Mouse (Mus musculus): ENCODE data around the gene Cdh26. TPM values are rescaled to one million over a fixed set of nuclear protein-coding genes. Genes with fewer than 3 reads are reported as not detected.
A peak's percentile ranks its signal among the peaks of the same experiment; 100 is the strongest.

Cdh26 gene
- polyA plus RNA-seq, 1 experiment from 2014 or later, result 0.23 TPM

GRCm38 (mm10) chr2:178495816-178496215 is 65.5 kb downstream of the Cdh26 start:
- no peak for DNase-seq (ENCODE audit: low spot score)
- Histone ChIP-seq H3K4me1 (peaks cover 50% of the 10 kb centered on the region), H3K27ac (no peak overlapping the region), H3K4me3 (no peak overlapping the region), H3K27me3 (ENCODE audit: insufficient read depth, poor library complexity, severe bottlenecking) (no peaks in the 10 kb centered on the region), H3K36me3 (no peaks in the 10 kb centered on the region), H3K9me3 (no peaks in the 10 kb centered on the region)
- 67% methylated on average over 2 of the region's 2 CpGs for WGBS

GRCm38 (mm10) chr2:178497900-178498299 is 67.6 kb downstream of the Cdh26 start:
- no peaks in the 10 kb centered on the region for H3K9me3 ChIP-seq
- H3K27me3 ChIP-seq (ENCODE audit: insufficient read depth, poor library complexity, severe bottlenecking), result no peaks in the 10 kb centered on the region
- H3K4me1 ChIP-seq, result peaks cover 50% of the 10 kb centered on the region
- no peak for DNase-seq (ENCODE audit: low spot score)
- no peak overlapping the region for H3K27ac ChIP-seq
- WGBS, result 49% methylated on average over 1 of the region's 1 CpGs
- no peak overlapping the region for H3K4me3 ChIP-seq
- H3K36me3 ChIP-seq, result no peaks in the 10 kb centered on the region

GRCm38 (mm10) chr2:178498409-178498808 is 68.1 kb downstream of the Cdh26 start:
- WGBS, result 44% methylated on average over 5 of the region's 5 CpGs
- no peak for DNase-seq (ENCODE audit: low spot score)
- Histone ChIP-seq H3K4me1 (peaks cover 52% of the 10 kb centered on the region), H3K27me3 (ENCODE audit: insufficient read depth, poor library complexity, severe bottlenecking) (no peaks in the 10 kb centered on the region), H3K27ac (peak overlapping the region; percentile 47; the same call in 1 of the 2 replicates), H3K4me3 (no peak overlapping the region), H3K9me3 (no peaks in the 10 kb centered on the region), H3K36me3 (no peaks in the 10 kb centered on the region)

- H3K4me1 ChIP-seq, result peaks cover 24% of the 10 kb centered on the region
- no peaks in the 10 kb centered on the region for H3K9me3 ChIP-seq
- 0 out of 2 replicates have a peak overlapping the region, but pooled peaks have one; percentile 39 for H3K27ac ChIP-seq
- DNase-seq (ENCODE audit: low spot score), result no peak
- H3K36me3 ChIP-seq, result no peaks in the 10 kb centered on the region
- WGBS, result 80% methylated on average over 10 of the region's 10 CpGs
- H3K4me3 ChIP-seq, result no peak overlapping the region
- no peaks in the 10 kb centered on the region for H3K27me3 ChIP-seq (ENCODE audit: insufficient read depth, poor library complexity, severe bottlenecking)
These were observed 72.1 kb downstream of the Cdh26 start for GRCm38 (mm10) chr2:178502469-178502868.

- no peak overlapping the region for H3K4me3 ChIP-seq
- no peak for DNase-seq (ENCODE audit: low spot score)
- H3K27me3 ChIP-seq (ENCODE audit: insufficient read depth, poor library complexity, severe bottlenecking), result no peaks in the 10 kb centered on the region
- WGBS, result 61% methylated on average over 12 of the region's 12 CpGs
- H3K9me3 ChIP-seq, result no peaks in the 10 kb centered on the region
- H3K4me1 ChIP-seq, result peaks cover 28% of the 10 kb centered on the region
- H3K36me3 ChIP-seq, result no peaks in the 10 kb centered on the region
- H3K27ac ChIP-seq, result no peak overlapping the region; the same call in 1 of the 2 replicates
These were observed 75.7 kb downstream of the Cdh26 start for GRCm38 (mm10) chr2:178506056-178506455.

- H3K9me3 ChIP-seq, result no peaks in the 10 kb centered on the region
These were observed 77.2 kb downstream of the Cdh26 start for GRCm38 (mm10) chr2:178507379-178508014.

GRCm38 (mm10) chr2:178508279-178508678 is 77.9 kb downstream of the Cdh26 start:
- 53% methylated on average over 6 of the region's 6 CpGs for WGBS
- no peak for DNase-seq (ENCODE audit: low spot score)
- peak overlapping the region; percentile 16; the same call in 1 of the 2 replicates for H3K27ac ChIP-seq
- H3K4me1 ChIP-seq, result peaks cover 22% of the 10 kb centered on the region
- no peaks in the 10 kb centered on the region for H3K36me3 ChIP-seq
- H3K27me3 ChIP-seq (ENCODE audit: insufficient read depth, poor library complexity, severe bottlenecking), result no peaks in the 10 kb centered on the region
- no peaks in the 10 kb centered on the region for H3K9me3 ChIP-seq
- H3K4me3 ChIP-seq, result no peak overlapping the region

More at GRCm38 (mm10) chr2:178507379-178508014, 77.2 kb downstream of the Cdh26 start:
- no peaks in the 10 kb centered on the region for H3K27me3 ChIP-seq (ENCODE audit: insufficient read depth, poor library complexity, severe bottlenecking)
- no peak for DNase-seq (ENCODE audit: low spot score)
- WGBS, result 40% methylated on average over 6 of the region's 6 CpGs
- H3K27ac ChIP-seq, result no peak overlapping the region
- H3K4me1 ChIP-seq, result peaks cover 26% of the 10 kb centered on the region
- H3K4me3 ChIP-seq, result no peak overlapping the region
- no peaks in the 10 kb centered on the region for H3K36me3 ChIP-seq

GRCm38 (mm10) chr2:178513043-178513442 is 82.7 kb downstream of the Cdh26 start:
- Histone ChIP-seq H3K36me3 (no peaks in the 10 kb centered on the region), H3K4me3 (no peak overlapping the region), H3K27me3 (ENCODE audit: insufficient read depth, poor library complexity, severe bottlenecking) (no peaks in the 10 kb centered on the region), H3K27ac (no peak overlapping the region), H3K4me1 (peaks cover 26% of the 10 kb centered on the region), H3K9me3 (no peaks in the 10 kb centered on the region)
- no peak for DNase-seq (ENCODE audit: low spot score)
- 60% methylated on average over 4 of the region's 4 CpGs for WGBS

- Histone ChIP-seq H3K4me3 (no peak overlapping the region), H3K27me3 (ENCODE audit: insufficient read depth, poor library complexity, severe bottlenecking) (no peaks in the 10 kb centered on the region), H3K4me1 (peaks cover 20% of the 10 kb centered on the region), H3K36me3 (no peaks in the 10 kb centered on the region), H3K9me3 (no peaks in the 10 kb centered on the region), H3K27ac (no peak overlapping the region)
- no peak for DNase-seq (ENCODE audit: low spot score)
- 67% methylated on average over 16 of the region's 16 CpGs for WGBS
These were observed 83.3 kb downstream of the Cdh26 start for GRCm38 (mm10) chr2:178513636-178514071.

- 69% methylated on average over 5 of the region's 5 CpGs for WGBS
- Histone ChIP-seq H3K4me1 (peaks cover 25% of the 10 kb centered on the region; the same call in 1 of the 2 replicates), H3K27me3 (ENCODE audit: insufficient read depth, poor library complexity, severe bottlenecking) (no peaks in the 10 kb centered on the region), H3K36me3 (no peaks in the 10 kb centered on the region), H3K9me3 (no peaks in the 10 kb centered on the region), H3K27ac (no peak overlapping the region), H3K4me3 (no peak overlapping the region)
- DNase-seq (ENCODE audit: low spot score), result no peak
These were observed 86.1 kb downstream of the Cdh26 start for GRCm38 (mm10) chr2:178516421-178516820.

GRCm38 (mm10) chr2:178516941-178517340 is 86.6 kb downstream of the Cdh26 start:
- WGBS, result 71% methylated on average over 9 of the region's 9 CpGs
- DNase-seq (ENCODE audit: low spot score), result no peak
- no peaks in the 10 kb centered on the region for H3K9me3 ChIP-seq
- no peak overlapping the region for H3K4me3 ChIP-seq
- H3K27ac ChIP-seq, result no peak overlapping the region
- H3K36me3 ChIP-seq, result no peaks in the 10 kb centered on the region
- H3K4me1 ChIP-seq, result peaks cover 25% of the 10 kb centered on the region; the same call in 1 of the 2 replicates
- no peaks in the 10 kb centered on the region for H3K27me3 ChIP-seq (ENCODE audit: insufficient read depth, poor library complexity, severe bottlenecking)

GRCm38 (mm10) chr2:178519321-178519720 is 89.0 kb downstream of the Cdh26 start:
- Histone ChIP-seq H3K27ac (0 out of 2 replicates have a peak overlapping the region, but pooled peaks have one; percentile 10), H3K27me3 (ENCODE audit: insufficient read depth, poor library complexity, severe bottlenecking) (no peaks in the 10 kb centered on the region), H3K4me3 (no peak overlapping the region), H3K4me1 (peaks cover 20% of the 10 kb centered on the region; the same call in 1 of the 2 replicates), H3K36me3 (no peaks in the 10 kb centered on the region), H3K9me3 (no peaks in the 10 kb centered on the region)
- WGBS, result 80% methylated on average over 4 of the region's 4 CpGs
- DNase-seq (ENCODE audit: low spot score), result no peak

- DNase-seq (ENCODE audit: low spot score), result no peak
- Histone ChIP-seq H3K4me3 (no peak overlapping the region), H3K4me1 (peaks cover 20% of the 10 kb centered on the region; the same call in 1 of the 2 replicates), H3K27ac (peak overlapping the region; percentile 52; the same call in 1 of the 2 replicates), H3K9me3 (no peaks in the 10 kb centered on the region), H3K36me3 (no peaks in the 10 kb centered on the region), H3K27me3 (ENCODE audit: insufficient read depth, poor library complexity, severe bottlenecking) (no peaks in the 10 kb centered on the region)
- 19% methylated on average over 2 of the region's 2 CpGs for WGBS
These were observed 89.9 kb downstream of the Cdh26 start for GRCm38 (mm10) chr2:178520216-178520615.
